Mouse (Mus musculus): Measurements from ENCODE around the gene Rnls.

The Rnls gene

GRCm38 (mm10) chr19:33259164-33259563 is 132.9 kb downstream of the Rnls start:
- no peak for DNase-seq

- no peak for DNase-seq
Measured at GRCm38 (mm10) chr19:33253893-33254292, 138.2 kb downstream of the Rnls start.

GRCm38 (mm10) chr19:33252226-33252625 is 139.9 kb downstream of the Rnls start:
- DNase-seq: no peak

GRCm38 (mm10) chr19:33244196-33244595 is 147.9 kb downstream of the Rnls start:
- no peak for DNase-seq

DNA sequence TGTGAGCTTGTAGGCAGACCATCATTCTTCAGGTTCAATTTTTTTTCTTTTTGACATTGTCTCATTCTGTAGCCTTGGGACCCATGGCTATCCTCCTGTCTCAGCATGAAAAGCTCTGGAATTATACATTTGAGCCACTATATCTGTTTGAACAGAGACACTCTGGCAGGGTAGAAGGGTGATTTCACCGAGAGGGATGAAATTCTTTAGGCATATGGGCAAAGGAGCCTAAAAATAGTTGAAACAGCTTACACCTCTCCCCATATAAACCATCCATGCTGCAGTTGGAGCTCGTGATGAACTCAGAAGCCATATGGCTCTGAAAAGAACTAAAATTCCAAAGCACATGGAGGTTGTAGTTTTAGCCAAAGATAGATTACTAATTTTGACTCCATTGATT is 151.7 kb downstream of the Rnls start:
- DNase-seq: no peak

DNA sequence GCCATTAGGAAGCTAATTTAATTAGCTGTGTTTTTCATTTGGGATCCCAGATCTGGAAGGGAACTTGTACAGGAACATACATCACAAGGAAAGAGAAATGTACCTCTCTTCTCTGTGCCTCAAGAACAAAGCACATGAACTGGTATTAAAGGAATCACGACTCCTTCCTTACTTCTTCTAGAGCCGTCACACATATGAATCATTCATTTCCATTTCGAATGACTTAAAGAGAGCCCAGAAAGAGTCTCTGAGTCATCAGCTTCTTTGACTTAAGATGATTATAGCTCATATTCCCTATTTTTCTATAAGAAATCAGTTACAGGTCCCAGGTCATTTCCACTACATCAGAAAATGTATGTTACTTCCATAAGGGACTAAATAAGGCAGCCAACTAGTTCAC is 159.2 kb downstream of the Rnls start:
- DNase-seq: no peak

GRCm38 (mm10) chr19:33231303-33231702 is 160.8 kb downstream of the Rnls start:
- DNase-seq: no peak

DNA sequence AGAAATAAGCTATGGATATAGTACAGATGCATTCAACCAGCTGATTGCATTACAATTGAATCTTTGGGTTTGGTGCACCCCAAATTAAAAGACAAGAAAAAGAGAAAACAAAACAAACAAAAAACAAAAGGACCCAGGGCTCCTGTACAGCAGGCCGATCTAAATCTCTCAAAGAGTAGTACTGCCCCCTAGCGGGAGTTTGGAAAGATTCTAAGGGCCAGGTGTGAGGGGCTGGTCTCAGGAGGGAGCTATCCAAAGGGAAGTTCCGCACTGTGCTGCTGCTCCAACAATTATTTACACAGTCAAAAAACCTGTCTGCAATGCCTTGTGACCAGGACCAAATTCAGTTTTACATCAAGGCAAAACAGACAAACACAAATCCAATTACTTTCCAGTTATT is 165.1 kb downstream of the Rnls start:
- DNase-seq: peak; percentile 68 to 80

GRCm38 (mm10) chr19:33225858-33226705 is 166.0 kb downstream of the Rnls start:
- DNase-seq: no peak

- no peak for DNase-seq
Measured at GRCm38 (mm10) chr19:33225002-33225376, 167.1 kb downstream of the Rnls start.

DNA sequence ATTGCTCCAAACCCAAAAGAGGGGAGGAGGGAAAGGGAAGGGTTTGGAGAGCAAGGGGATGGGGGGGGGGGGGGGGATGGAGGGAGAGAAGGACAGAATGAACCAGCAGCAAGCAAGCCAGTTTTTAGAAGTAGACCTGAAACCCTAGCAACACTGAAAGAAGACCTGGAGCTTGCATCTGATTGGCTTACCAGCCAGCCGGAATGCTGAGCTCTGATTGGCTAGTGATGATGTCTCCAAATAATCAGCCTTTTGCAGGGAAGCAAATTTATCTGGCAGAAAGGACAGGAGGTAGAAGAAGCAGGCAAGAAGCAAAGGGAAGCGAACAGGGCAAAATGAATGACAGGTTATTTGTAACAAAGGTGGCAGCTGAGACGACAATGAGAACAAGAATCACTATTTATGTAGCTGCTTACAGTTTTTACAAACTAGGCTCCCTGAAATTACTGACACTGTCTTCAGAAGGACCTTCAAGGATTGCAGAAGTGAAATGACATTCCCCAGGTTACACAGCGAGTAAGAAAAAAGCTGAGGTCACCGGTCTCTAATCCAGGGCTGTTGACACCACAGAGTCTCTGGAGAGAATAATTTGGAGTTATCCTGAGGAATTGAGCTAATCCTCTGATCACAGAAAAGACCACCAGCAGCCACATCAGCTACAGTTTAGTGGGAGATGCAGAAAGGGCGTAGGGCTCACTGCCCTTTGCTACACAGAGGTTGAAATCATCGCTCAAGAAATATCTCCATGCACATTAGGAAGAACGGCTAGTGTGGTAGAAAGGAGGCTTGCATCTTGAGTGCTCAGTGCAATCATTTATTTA is 167.7 kb downstream of the Rnls start:
- peak; percentile 77 to 82 for DNase-seq

DNA sequence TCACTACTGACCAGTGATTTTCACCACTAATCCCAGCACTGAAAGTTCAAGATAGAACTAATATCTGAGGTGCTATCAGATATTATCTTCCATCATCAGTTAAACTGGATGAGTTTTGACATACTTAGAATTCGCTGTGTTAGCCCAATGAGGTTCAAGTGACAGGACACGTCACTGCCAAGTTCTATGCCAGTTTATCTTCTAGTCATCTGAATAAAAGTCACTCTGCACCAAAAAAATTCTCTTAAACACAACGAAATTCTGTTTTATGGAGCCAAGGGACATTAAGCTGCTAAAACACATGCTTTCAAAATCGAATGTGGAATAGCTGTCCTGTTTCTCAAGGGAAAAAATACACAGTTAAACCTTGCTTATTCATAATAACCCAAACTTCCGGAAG is 168.3 kb downstream of the Rnls start:
- no peak for DNase-seq

DNA sequence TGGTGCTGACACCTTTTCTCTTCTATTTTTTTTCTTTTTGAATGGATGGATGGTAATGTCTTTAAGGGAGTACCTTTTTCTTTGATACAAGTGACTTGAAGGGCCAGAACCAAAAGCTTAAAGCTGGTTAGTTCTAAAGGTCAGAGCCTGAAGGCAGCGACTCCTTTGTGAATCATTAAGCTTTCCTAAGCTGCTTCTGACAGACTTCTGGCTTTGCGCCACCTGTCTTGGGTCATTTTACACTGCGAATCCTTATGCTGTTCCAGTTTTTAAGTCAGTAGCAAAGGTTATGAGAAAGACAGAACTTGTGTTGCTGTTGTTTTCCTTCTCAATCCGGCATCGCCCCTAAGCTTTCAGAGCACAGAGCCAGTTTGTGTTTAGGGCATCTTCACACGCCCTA is 168.8 kb downstream of the Rnls start:
- DNase-seq: peak; percentile 8 to 44

DNA sequence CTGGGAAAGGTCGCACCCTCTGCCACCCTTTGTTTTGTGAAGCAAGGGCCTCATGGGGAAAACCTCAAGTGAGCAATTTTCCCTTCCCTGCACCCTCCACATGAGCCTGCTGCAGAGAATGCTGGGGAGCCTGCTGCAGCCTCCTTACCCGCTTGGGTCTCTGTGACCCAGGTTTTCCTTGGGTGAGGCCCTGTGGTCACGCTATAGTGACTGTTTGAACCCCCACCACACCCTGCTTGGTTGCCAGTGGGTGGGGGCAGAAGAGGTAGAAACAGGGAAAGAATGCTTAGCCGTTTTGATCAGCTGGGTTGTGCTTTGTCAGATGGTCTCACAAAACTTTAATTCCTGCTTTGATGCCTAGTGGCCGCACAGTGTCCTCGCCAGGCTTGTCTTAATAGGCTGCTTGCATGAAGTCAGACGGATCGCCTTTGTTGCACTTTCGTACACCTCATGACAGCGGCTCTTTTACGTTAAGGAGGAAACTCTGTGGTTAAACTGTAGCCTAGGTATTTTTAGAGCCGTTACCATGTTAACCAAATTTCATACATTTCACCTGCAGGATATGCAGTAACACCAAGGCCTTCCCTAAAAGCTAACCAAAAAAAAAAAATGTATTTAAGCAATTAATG is 169.4 kb downstream of the Rnls start:
- DNase-seq: peak; percentile 5

DNA sequence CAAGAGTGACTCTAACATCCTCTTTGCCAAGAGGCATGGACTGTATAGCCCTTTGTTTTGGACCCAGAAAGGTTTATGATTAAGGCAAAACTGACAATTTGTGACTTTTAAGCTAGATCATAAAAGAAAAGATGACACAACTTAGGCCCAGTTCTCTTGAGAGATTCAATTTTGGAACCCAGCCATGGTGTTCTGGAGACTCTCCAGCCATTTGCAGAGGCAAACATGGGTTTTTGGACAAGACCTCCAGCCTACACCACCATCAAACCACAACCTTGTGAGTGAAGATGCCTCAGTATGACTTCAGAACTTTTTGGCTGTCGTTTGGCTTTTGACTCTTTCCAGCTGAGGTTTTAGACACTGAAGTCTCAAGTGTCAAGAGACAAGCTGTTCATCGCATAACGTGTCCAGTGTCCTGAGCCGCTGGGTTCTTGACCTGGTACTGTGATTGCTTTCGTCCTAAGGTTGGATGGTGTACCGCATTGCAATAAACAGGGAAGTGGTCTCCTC is 174.2 kb downstream of the Rnls start:
- no peak for DNase-seq

- DNase-seq: no peak
Measured at GRCm38 (mm10) chr19:33209709-33210108, 182.4 kb downstream of the Rnls start.

DNA sequence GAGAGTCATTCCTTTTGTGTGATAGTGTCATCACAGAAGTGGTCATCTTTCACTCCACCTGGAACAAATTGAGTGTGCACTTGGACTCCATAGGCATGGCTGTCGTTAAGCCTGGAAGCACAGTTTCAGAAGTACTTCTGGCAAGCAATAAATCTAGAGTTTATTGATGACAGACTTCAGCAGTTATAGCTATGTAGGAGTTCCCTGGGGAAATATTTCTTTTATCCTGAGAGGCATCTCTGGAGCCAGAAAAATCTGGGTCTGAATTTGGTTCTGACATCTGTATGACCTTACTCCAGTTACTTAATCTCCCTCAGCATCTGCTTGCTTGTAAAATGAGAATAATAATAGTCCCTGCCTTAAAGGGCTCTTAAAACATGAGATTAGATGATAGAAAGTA is 184.1 kb downstream of the Rnls start:
- DNase-seq: no peak

DNA sequence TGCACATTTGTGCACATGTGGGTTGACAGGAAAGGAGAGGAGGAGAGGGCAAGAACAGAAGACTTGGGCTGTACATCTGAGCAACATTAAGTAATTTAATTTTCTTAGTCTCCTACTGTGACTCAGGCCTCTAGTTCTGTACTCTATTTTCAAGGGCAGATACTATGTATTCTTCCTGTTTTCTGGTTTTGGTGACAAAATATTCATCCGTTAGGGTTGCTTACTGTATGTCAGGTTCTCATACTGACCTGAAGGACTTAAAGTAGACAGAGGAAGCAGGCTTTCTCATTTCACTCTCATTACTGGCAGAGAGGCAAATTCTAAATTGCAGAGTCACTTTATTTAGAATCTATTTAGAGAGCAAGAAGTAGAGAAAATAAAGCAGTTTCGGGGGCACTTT is 186.7 kb downstream of the Rnls start:
- DNase-seq: no peak

DNA sequence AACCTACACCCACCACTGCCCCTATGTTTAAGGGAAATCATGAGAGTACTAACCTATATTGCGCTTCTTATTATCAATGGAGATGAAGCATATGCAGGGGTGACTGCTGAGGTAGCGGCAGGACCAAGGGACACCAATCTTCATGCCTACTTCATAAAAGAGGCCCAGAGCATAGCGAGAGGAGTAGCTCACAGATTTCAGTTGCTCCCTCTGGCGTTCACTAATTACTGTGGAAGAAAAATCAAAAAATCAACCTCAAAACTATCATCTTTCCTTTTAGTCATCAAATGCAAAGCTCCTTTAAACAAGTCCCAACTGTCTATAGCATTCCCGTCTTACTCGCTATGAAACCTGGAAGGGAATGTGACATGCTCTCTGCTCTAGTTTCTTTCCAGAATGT is 189.7 kb downstream of the Rnls start:
- no peak for DNase-seq

- no peak for DNase-seq
Measured at GRCm38 (mm10) chr19:33201181-33201580, 190.9 kb downstream of the Rnls start.

DNA sequence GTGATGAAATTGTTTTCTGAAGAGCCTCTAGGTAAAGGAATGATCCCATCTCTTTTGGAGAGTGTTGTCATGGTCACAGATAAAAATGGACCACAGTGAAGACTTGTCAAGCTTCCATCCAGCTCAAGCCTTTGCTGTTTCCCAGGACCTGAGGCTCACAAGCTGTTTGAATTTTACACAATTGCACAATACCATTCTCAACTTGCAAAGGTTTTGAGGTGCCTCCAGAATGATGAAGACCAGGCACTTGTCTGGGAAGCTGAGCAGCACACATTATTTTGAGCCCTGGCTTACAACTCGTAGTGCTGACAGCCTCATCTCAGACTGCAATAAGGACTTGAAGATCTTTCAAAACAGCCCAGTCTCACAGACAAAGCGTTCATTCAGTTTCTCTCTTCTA is 200.0 kb downstream of the Rnls start:
- DNase-seq: no peak

- no peak for DNase-seq
Measured at GRCm38 (mm10) chr19:33188766-33189165, 203.3 kb downstream of the Rnls start.

- no peak for DNase-seq
Measured at GRCm38 (mm10) chr19:33179595-33179994, 212.5 kb downstream of the Rnls start.
